In genomic region chr4:133345702-133346101, GRCm38 (mm10) we compare ENCODE assay signal across 14 mouse cellular contexts. TPM values are rescaled to one million over a fixed set of nuclear protein-coding genes. Genes with fewer than 3 reads are reported as not detected.
DNase-seq lines count a peak whose midpoint lies in the region; ATAC-seq and TF ChIP-seq lines count a peak whose summit lies in the region.
"Had no signal": no experiment of that assay in that cellular context is flagged by ENCODE, and none has a peak within 500 bp of the region (broad histone marks: within the 10 kb centered on the region; RNA-seq: fewer than 3 reads in every experiment).

No protein-coding gene starts in this region.

- ATAC-seq in heart, postnatal 0 days (ENCODE audit: insufficient read depth, low read depth): no peak
- ATAC-seq in lung, postnatal 0 days: no peak
- ATAC-seq in stomach, postnatal 0 days (ENCODE audit: low FRiP score, low TSS enrichment): no peak

- H3K4me3 ChIP-seq in heart, postnatal 0 days (ENCODE audit: low read depth, low read length): no peak overlapping the region
- H3K4me3 ChIP-seq in lung, postnatal 0 days (ENCODE audit: low read depth, low read length): no peak overlapping the region
- no peak overlapping the region for H3K4me3 ChIP-seq in stomach, postnatal 0 days (ENCODE audit: low read depth, low read length)
- H3K4me3 ChIP-seq: erythroblast, embryonic 14.5 days; hindbrain, embryonic 13.5 days had no signal

- TF ChIP-seq EP300 in heart, postnatal 0 days (IDR thresholded peaks at IDR 0.05; ENCODE audit: low read depth): no peak
- no peak for TF ChIP-seq EP300 in lung, postnatal 0 days (IDR thresholded peaks at IDR 0.05)
- no peak for TF ChIP-seq EP300 in stomach, postnatal 0 days (optimal IDR thresholded peaks at IDR 0.05)

- peak; percentile 13; the same call in 1 of the 2 replicates for TF ChIP-seq CTCF in heart, postnatal 0 days (IDR thresholded peaks at IDR 0.05; ENCODE audit: low read depth)
- peak; percentile 58 for TF ChIP-seq CTCF in lung, postnatal 0 days (IDR thresholded peaks at IDR 0.05)
- TF ChIP-seq CTCF in stomach, postnatal 0 days (IDR thresholded peaks at IDR 0.05; ENCODE audit: low read depth): peak; percentile 58

- H3K27ac ChIP-seq in heart, postnatal 0 days (ENCODE audit: low read depth): no peak overlapping the region
- no peak overlapping the region for H3K27ac ChIP-seq in lung, postnatal 0 days (ENCODE audit: low read length)
- H3K27ac ChIP-seq in stomach, postnatal 0 days (replicated peaks): no peak overlapping the region
- H3K27ac ChIP-seq: hindbrain, embryonic 13.5 days had no signal

- no peak for DNase-seq in heart, postnatal 0 days (ENCODE audit: low spot score)
- DNase-seq in heart, postnatal 25 days (ENCODE audit: low spot score): no peak
- DNase-seq in lung, postnatal 0 days (ENCODE audit: low spot score): no peak
- DNase-seq in lung, adult 18-20 months: no peak
- DNase-seq in T-cell, adult 2 months (ENCODE audit: low spot score): peak; percentile 10
- no peak for DNase-seq in stomach, postnatal 0 days (ENCODE audit: low spot score)
- DNase-seq in ovary, postnatal 36 days (ENCODE audit: low spot score): no peak
- DNase-seq in gastrocnemius, postnatal 25 days: no peak
- DNase-seq: lung, embryonic 14.5 days; spleen, adult 18-20 months had no signal

- 82% methylated on average over 6 of the region's 6 CpGs for WGBS in heart, postnatal 0 days
- 83% methylated on average over 6 of the region's 6 CpGs for WGBS in lung, postnatal 0 days
- WGBS in stomach, postnatal 0 days: 87% methylated on average over 6 of the region's 6 CpGs

- no peaks in the 10 kb centered on the region for H3K36me3 ChIP-seq in heart, postnatal 0 days (replicated peaks; ENCODE audit: control insufficient read depth, insufficient read depth, low read length)
- H3K36me3 ChIP-seq in lung, postnatal 0 days (ENCODE audit: insufficient read depth, low read length): no peaks in the 10 kb centered on the region
- no peaks in the 10 kb centered on the region for H3K36me3 ChIP-seq in stomach, postnatal 0 days (ENCODE audit: control insufficient read depth, insufficient read depth, low read length)
- H3K36me3 ChIP-seq: hindbrain, embryonic 13.5 days had no signal

- H3K27me3 ChIP-seq in heart, postnatal 0 days (ENCODE audit: control insufficient read depth, insufficient read depth, low read length): no peaks in the 10 kb centered on the region
- H3K27me3 ChIP-seq in lung, postnatal 0 days (replicated peaks; ENCODE audit: insufficient read depth, low read length): no peaks in the 10 kb centered on the region
- H3K27me3 ChIP-seq in stomach, postnatal 0 days (ENCODE audit: control insufficient read depth, insufficient read depth, low read length): no peaks in the 10 kb centered on the region

- H3K9me3 ChIP-seq in heart, postnatal 0 days (replicated peaks; ENCODE audit: control insufficient read depth, low read length): no peaks in the 10 kb centered on the region
- H3K9me3 ChIP-seq in lung, postnatal 0 days (ENCODE audit: low read length): no peaks in the 10 kb centered on the region
- H3K9me3 ChIP-seq in stomach, postnatal 0 days (ENCODE audit: control insufficient read depth, low read length): no peaks in the 10 kb centered on the region
- H3K9me3 ChIP-seq: hindbrain, embryonic 13.5 days had no signal

- intact Hi-C loops in heart, postnatal 25 days (cut with DNase I): no loop called here

- H3K4me2 ChIP-seq in heart, postnatal 0 days (ENCODE audit: low read depth, low read length): no peak overlapping the region
- no peak overlapping the region for H3K4me2 ChIP-seq in lung, postnatal 0 days (replicated peaks; ENCODE audit: low read depth, low read length)
- H3K4me2 ChIP-seq in stomach, postnatal 0 days (replicated peaks; ENCODE audit: low read depth): no peak overlapping the region
- H3K4me2 ChIP-seq: heart, embryonic 11.5 days; hindbrain, embryonic 13.5 days; lung, embryonic 14.5 days; midbrain, embryonic 11.5 days had no signal

- H3K4me1 ChIP-seq in heart, postnatal 0 days (ENCODE audit: control insufficient read depth, insufficient read depth): no peaks in the 10 kb centered on the region
- no peaks in the 10 kb centered on the region for H3K4me1 ChIP-seq in lung, postnatal 0 days (ENCODE audit: insufficient read depth, low read depth, low read length)
- no peaks in the 10 kb centered on the region for H3K4me1 ChIP-seq in stomach, postnatal 0 days (replicated peaks; ENCODE audit: control insufficient read depth, insufficient read depth)
- H3K4me1 ChIP-seq: hindbrain, embryonic 13.5 days had no signal

- no peak overlapping the region for H3K9ac ChIP-seq in heart, postnatal 0 days (replicated peaks; ENCODE audit: low read depth, low read length)
- H3K9ac ChIP-seq in lung, postnatal 0 days (replicated peaks; ENCODE audit: low read depth): no peak overlapping the region
- H3K9ac ChIP-seq in stomach, postnatal 0 days (ENCODE audit: low read length): no peak overlapping the region
- H3K9ac ChIP-seq: hindbrain, embryonic 13.5 days; lung, embryonic 14.5 days had no signal

RNA-seq across cellular contexts. Expression of gene Wdtc1, which starts 7.6 kb away (rescaled TPM):
- 30.2 and 39.9 TPM in 2 replicates for total RNA-seq in heart, postnatal 0 days (2014; rRNA removed; ENCODE audit: low replicate concordance)
- polyA plus RNA-seq in heart, postnatal 0 days (2015; fragmentation: Nextera tagmentation; extraction: Ambion mirVana): 9.3 and 9.6 TPM in 2 replicates
- total RNA-seq in heart, postnatal 25 days (2021): 10 to 100 TPM; 81.2 to 82.7 TPM
- 9.2 and 9.9 TPM in 2 replicates for polyA plus RNA-seq in lung, postnatal 0 days (2015; fragmentation: Nextera tagmentation; extraction: Ambion mirVana)
- polyA plus RNA-seq in stomach, postnatal 0 days (2015; fragmentation: Nextera tagmentation; extraction: Ambion mirVana): 6.2 and 7.7 TPM in 2 replicates
- 10 to 100 TPM; 76.3 to 85.0 TPM for total RNA-seq in gastrocnemius, postnatal 25 days (2021)

RNA-seq across cellular contexts. Expression of gene Slc9a1, which starts 23.8 kb away (rescaled TPM):
- 15.8 and 30.8 TPM in 2 replicates for total RNA-seq in heart, postnatal 0 days (2014; rRNA removed; ENCODE audit: low replicate concordance)
- 4.0 and 4.4 TPM in 2 replicates for polyA plus RNA-seq in heart, postnatal 0 days (2015; fragmentation: Nextera tagmentation; extraction: Ambion mirVana)
- total RNA-seq in heart, postnatal 25 days (2021): 10 to 100 TPM; 16.3 to 20.0 TPM
- polyA plus RNA-seq in lung, postnatal 0 days (2015; fragmentation: Nextera tagmentation; extraction: Ambion mirVana): 5.4 and 6.0 TPM in 2 replicates
- 6.0 and 7.1 TPM in 2 replicates for polyA plus RNA-seq in stomach, postnatal 0 days (2015; fragmentation: Nextera tagmentation; extraction: Ambion mirVana)
- 1 to 10 TPM; 8.0 to 9.1 TPM for total RNA-seq in gastrocnemius, postnatal 25 days (2021)
